Mouse (Mus musculus): ENCODE data around the gene Zfp882. TPM values are rescaled to one million over a fixed set of nuclear protein-coding genes. Genes with fewer than 3 reads are reported as not detected.

Gene Zfp882
- 12.4 and 13.4 TPM in 2 replicates for total RNA-seq (2012; rRNA removed)
- 10 to 100 TPM in 1 of 2 experiments, not detected in 1; 16.1 TPM for polyA plus RNA-seq (2012; ENCODE audit: insufficient read depth in 1 of 2, insufficient read length in 2 of 2, low read depth in 1 of 2, low replicate concordance in 2 of 2, missing spikeins in 1 of 2)

GRCm38 (mm10) chr8:71908309-71909261, at the start of gene Zfp882, which contains the start of gene Zfp617:
TSS of gene Zfp882 (plus strand) at chr8:71908608.
TSS of gene Zfp617 (plus strand) at chr8:71908635.
- DNase-seq (ENCODE audit: low read depth, low spot score), result peak; percentile 94
- Histone ChIP-seq H3K27me3 (ENCODE audit: control insufficient read depth in 1 of 2, insufficient read depth in 2 of 2, low read length in 2 of 2) (no peaks in the 10 kb centered on the region), H3K4me3 (ENCODE audit: control insufficient read depth in 1 of 2, insufficient read depth in 1 of 2, low read depth in 2 of 2, low read length in 2 of 2) (peak within 1 kb of the TSS; percentile 71 to 85), H3K27ac (ENCODE audit: control insufficient read depth, low read depth, low read length) (peak within 1 kb of the TSS; percentile 99), H3K36me3 (ENCODE audit: control insufficient read depth in 1 of 2, insufficient read depth in 2 of 2, low read length in 2 of 2) (peaks cover 3 to 26% of the 10 kb centered on the region in 2 experiments), H3K4me1 (ENCODE audit: control insufficient read depth in 1 of 2, insufficient read depth in 2 of 2, low read length in 2 of 2) (peaks cover 6 to 13% of the 10 kb centered on the region in 2 experiments), H3K9ac (ENCODE audit: control insufficient read depth, low read depth, low read length, poor library complexity, severe bottlenecking) (peak within 1 kb of the TSS; percentile 91), H3K79me2 (ENCODE audit: control insufficient read depth, insufficient read depth, low read length, poor library complexity) (peaks cover 32% of the 10 kb centered on the region), H3K9me3 (replicated peaks; ENCODE audit: insufficient read depth, low read length) (no peaks in the 10 kb centered on the region)
- TF ChIP-seq MYB (IDR thresholded peaks at IDR 0.05; ENCODE audit: low read depth, low read length) (peak; percentile 23; the same call in 1 of the 2 replicates), POLR2AphosphoS2 (IDR thresholded peaks at IDR 0.05; ENCODE audit: low read length) (peak; percentile 26; the same call in 1 of the 2 replicates), EP300 (IDR thresholded peaks at IDR 0.05; ENCODE audit: low read depth in 1 of 2, low read length in 2 of 2) (peak in 1 of 2 experiments; percentile 39; a peak in 2 of 4 replicates), POLR2AphosphoS5 (IDR thresholded peaks at IDR 0.05; ENCODE audit: borderline replicate concordance, low read depth, low read length) (no peak), HCFC1 (IDR thresholded peaks at IDR 0.05; ENCODE audit: low read depth, low read length) (peak; percentile 93), TCF12 (IDR thresholded peaks at IDR 0.05; ENCODE audit: low read depth, low read length) (peak; percentile 58), CTCF (IDR thresholded peaks at IDR 0.05 in 2 of 3, conservative IDR thresholded peaks at IDR 0.05 in 1 of 3; ENCODE audit: control insufficient read depth in 1 of 3, insufficient read depth in 1 of 3, low read depth in 2 of 3, low read length in 3 of 3, poor library complexity in 1 of 3, severe bottlenecking in 1 of 3) (peak in 2 of 3 experiments; percentile 49 to 69; a peak in 5 of 6 replicates), NELFE (IDR thresholded peaks at IDR 0.05; ENCODE audit: low read depth, low read length) (peak; percentile 65), TBP (IDR thresholded peaks at IDR 0.05; ENCODE audit: low read depth, low read length) (0 out of 2 replicates have a peak, but pooled peaks have one; percentile 49), CHD1 (IDR thresholded peaks at IDR 0.05; ENCODE audit: low read depth, low read length) (peak; percentile 93), ELF1 (IDR thresholded peaks at IDR 0.05; ENCODE audit: low read depth, low read length) (peak; percentile 39; the same call in 1 of the 2 replicates), MYC (IDR thresholded peaks at IDR 0.05; ENCODE audit: low read depth, low read length) (peak; percentile 50; the same call in 1 of the 2 replicates), NRF1 (IDR thresholded peaks at IDR 0.05; ENCODE audit: insufficient read depth, low read depth, low read length, poor library complexity, severe bottlenecking) (peak; percentile 67), MXI1 (IDR thresholded peaks at IDR 0.05; ENCODE audit: low read depth, low read length) (peak; percentile 87), ZNF384 (IDR thresholded peaks at IDR 0.05; ENCODE audit: low read depth, low read length) (no peak), ZC3H11A (IDR thresholded peaks at IDR 0.05; ENCODE audit: low read depth, low read length) (no peak), KAT2A (conservative IDR thresholded peaks at IDR 0.05; ENCODE audit: low read depth, low read length) (peak; percentile 70), SMC3 (IDR thresholded peaks at IDR 0.05; ENCODE audit: low read depth, low read length) (0 out of 2 replicates have a peak, but pooled peaks have one; percentile 28), E2F4 (IDR thresholded peaks at IDR 0.05; ENCODE audit: borderline replicate concordance, low read depth, low read length) (no peak; the same call in 1 of the 2 replicates), MAFK (IDR thresholded peaks at IDR 0.05; ENCODE audit: borderline replicate concordance, low read depth, low read length) (no peak), MAX (IDR thresholded peaks at IDR 0.05; ENCODE audit: low read length) (peak; percentile 63; the same call in 1 of the 2 replicates), POLR2A (IDR thresholded peaks at IDR 0.05; ENCODE audit: control insufficient read depth in 1 of 2, insufficient read depth in 1 of 2, low read depth in 1 of 2, low read length in 2 of 2, poor library complexity in 1 of 2) (peak in 1 of 2 experiments; percentile 74; a peak in 2 of 4 replicates), ETS1 (IDR thresholded peaks at IDR 0.05; ENCODE audit: low read depth, low read length) (peak; percentile 22), RCOR1 (IDR thresholded peaks at IDR 0.05; ENCODE audit: low read depth, low read length) (no peak), MEF2A (IDR thresholded peaks at IDR 0.05; ENCODE audit: extremely low read depth, insufficient replicate concordance, low read depth, low read length, poor library complexity, severe bottlenecking) (no peak), SIN3A (IDR thresholded peaks at IDR 0.05; ENCODE audit: low read length) (peak; percentile 74), GATA1 (IDR thresholded peaks at IDR 0.05; ENCODE audit: low read depth, low read length) (peak; percentile 63), RAD21 (IDR thresholded peaks at IDR 0.05; ENCODE audit: low read depth, low read length) (peak; percentile 31), MAZ (IDR thresholded peaks at IDR 0.05; ENCODE audit: low read depth, low read length) (peak; percentile 37; the same call in 1 of the 2 replicates), ZKSCAN1 (IDR thresholded peaks at IDR 0.05; ENCODE audit: low read depth, low read length) (no peak), UBTF (IDR thresholded peaks at IDR 0.05; ENCODE audit: borderline replicate concordance, insufficient read depth, low read depth, low read length) (peak; percentile 98), ZMIZ1 (IDR thresholded peaks at IDR 0.05; ENCODE audit: low read depth, low read length) (peak; percentile 49)

Measured in MEL (cell line).